Mouse (Mus musculus): ENCODE measurements around the gene Mipol1.
"Not testable (repeated sequence)": the region's sequence is repeated elsewhere in the genome, so short reads cannot be mapped to it uniquely, and the experiment has no call there.

The Mipol1 gene

DNA sequence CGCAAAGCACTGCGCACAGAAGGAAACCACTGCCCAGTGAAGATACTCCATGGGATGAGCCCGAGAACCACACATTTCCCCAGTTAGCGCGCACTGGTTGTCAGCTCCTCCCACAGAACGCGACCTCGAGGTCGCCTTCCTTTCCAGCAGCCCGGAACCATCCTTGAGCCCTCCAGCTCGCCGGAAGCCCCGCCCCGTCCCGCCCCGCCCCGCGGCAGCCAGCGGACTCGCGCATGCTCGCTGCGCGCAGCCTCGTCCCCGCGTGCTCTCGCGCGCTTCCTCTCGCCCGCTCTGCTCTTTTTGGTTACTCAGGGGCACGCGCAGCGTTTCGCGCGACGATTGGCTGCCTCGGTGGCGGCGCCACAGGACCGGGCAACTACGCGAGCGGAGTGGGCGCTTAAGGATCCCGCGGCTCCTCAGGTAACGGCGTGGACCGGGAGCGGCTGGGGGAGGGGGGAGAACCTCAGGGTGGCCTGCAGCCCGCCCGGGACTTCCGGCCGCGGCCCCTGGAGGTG is at the start of gene Mipol1, which contains the start of gene Prps1l3:
TSS of gene Mipol1 (plus strand) at position 236 of the 515 bp plus-strand sequence.
TSS of gene Prps1l3 (plus strand) at position 221 of the 515 bp plus-strand sequence.
- DNase-seq (ENCODE audit: low spot score in 2 of 2): peak; percentile 73 to 85

DNA sequence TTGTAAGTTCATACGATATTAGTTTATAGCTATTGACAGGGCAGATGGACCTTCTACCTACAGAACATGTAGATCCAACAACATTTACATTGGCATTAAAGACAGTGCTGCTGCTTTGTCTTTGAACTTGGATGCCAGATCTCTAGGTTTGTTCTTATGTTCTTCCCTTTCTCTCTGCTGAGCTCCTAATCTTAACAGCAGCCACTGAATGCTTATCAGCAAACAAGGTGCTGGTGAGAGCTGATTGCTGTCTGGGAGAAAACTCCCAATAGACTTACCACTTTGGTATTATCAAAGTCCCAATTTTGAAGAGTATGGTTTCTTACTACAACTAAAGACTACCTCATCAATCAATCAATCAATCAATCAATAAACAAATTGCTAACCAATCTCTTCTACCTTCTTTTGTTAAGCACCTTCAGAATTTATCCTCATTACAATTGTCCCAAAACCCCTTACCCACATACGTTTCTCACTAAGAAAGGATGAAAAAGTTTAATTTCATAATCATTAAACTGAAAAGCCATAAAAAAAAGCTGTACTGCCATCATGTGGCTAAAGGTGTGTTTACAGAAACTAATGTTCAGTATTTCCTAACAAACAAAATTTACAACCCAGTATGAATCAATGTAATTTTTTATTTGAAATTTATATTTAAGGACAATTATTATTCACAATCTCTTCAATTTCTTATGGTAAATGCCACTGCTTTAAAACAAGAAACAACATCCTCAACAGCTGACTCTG is 45.7 kb upstream of the Mipol1 start:
- DNase-seq (ENCODE audit: low spot score in 2 of 2): no peak

DNA sequence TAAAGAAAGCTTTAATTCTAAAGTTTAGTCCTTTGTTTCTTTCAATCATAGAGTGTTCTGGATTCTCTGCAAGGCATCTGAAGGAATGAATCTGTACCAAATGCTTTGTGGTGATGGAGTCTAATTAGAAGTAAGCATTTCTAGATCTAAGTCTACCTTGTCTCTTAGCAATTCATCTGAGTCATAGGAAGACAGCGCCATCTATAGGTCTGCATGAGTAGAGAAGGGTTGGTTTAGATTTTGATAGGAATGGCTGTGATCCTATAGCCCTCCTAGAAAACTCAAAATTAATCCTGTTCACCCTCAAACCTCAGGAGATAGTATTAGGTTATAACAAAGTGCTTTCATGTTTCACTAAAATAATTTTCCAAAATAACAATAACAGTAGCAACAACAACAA is 44.8 kb upstream of the Mipol1 start:
- DNase-seq (ENCODE audit: low spot score in 2 of 2): no peak

DNA sequence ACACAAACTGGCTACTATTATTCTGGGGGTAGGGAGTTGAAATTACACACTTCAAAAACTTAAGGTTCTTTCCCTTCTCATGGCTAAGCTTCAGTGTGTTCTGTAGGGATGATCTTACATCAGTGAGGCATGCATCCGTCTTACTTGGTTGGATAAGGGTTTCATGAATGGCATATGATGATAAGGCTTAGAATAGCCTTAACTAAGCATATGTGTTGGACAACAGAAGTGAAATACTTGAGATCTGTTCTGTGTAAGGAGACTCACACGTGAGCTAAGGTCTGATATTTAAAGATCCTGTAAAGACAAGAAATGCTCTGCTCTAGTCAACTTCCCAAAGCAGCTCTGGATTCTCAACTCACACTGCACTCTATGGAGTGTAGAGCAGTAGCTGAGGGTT is 44.1 kb upstream of the Mipol1 start:
- no peak for DNase-seq (ENCODE audit: low spot score in 2 of 2)

DNA sequence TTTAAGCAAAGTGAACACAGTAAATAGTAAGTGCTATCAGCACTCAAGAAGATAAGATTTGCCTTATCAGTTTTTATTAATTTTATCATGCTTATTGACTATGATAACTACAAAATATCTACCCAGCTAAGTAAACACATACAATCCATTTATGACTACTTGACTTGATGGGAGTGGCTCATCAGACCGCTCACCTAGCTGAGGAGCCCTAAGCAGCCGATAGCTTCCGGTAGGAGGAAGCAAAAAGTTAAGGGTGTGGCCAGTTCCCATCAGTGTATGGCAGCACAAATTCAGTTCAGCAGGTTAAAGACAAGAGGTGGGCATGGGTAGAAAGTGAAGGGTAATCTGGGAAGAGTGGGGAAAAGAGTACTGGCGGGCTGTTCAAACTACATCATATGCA is 43.2 kb upstream of the Mipol1 start:
- DNase-seq (ENCODE audit: low spot score in 2 of 2): no peak

DNA sequence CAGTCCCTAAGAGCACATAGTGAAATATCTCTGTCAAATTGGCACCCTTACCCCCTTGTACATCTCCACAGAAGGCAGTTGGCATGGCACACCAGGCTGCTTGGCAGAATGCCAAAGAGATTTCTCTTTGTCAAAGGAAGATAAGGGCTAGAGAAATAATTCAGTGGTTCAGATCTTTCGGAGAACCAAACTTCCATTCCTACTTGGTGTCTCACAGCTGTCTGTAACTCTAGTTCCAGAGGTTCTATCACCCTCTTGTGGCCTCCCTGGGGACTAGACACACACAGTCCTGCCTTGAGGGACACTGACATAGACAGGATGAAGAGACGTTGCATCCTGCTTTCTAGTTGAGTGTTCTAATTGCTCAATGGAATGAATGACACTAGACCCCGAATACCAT is 35.6 kb upstream of the Mipol1 start:
- no peak for DNase-seq (ENCODE audit: low spot score in 2 of 2)

DNA sequence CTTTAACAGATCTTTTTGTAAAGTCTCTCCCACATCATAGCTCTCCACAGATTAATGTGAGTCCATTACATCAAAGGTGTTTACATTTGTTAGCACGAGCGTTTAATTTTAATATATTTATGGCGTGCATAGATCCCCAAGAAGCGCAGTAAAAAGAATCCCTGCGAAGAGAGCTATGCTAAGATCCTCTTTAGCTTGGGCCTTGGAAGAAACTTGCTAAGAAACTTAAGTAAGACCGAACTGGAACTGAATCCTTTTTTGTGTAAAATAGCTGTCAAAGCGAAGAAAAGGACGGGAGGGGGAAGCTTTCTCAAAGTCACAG is 34.0 kb upstream of the Mipol1 start:
- no peak for DNase-seq (ENCODE audit: low spot score in 2 of 2)

DNA sequence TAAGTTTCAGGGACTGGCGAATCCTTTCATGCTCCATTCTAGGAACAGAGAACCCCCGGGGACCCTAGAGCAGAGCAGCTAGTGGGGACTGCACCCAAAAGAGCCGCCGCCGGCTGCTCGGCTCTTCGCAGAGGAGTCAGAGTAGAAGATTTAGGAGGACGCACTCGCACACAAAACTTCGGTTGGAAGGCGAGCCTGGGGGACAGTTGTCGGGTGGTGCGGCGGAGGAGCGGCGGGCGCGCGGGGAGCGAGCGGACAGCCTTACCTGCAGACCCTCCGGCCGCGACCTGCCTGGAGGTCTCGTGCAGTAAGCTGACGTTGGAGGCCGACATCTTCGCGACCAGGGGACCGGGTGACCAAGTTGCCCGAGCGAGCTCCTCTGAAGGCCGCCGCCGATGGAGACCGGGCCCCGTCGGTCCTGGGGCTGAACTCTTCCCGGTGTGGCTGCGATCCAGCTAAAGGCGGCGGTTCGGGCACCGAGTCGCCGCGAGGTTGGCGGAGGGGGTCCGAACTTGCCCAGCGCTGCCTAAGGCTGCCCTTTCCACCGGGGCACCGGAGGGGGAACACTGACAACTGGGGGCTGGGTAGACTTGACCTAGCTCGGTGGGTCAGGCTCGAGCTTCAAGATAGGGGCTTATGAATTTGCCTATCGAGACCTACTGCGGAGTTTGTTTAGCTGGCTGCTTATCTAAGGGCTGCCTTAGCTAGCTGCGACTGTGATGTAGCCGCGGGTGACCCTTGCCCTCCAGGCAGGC is 33.4 kb upstream of the Mipol1 start:
- DNase-seq (ENCODE audit: low spot score in 2 of 2): peak in 1 of 2 experiments; percentile 8

DNA sequence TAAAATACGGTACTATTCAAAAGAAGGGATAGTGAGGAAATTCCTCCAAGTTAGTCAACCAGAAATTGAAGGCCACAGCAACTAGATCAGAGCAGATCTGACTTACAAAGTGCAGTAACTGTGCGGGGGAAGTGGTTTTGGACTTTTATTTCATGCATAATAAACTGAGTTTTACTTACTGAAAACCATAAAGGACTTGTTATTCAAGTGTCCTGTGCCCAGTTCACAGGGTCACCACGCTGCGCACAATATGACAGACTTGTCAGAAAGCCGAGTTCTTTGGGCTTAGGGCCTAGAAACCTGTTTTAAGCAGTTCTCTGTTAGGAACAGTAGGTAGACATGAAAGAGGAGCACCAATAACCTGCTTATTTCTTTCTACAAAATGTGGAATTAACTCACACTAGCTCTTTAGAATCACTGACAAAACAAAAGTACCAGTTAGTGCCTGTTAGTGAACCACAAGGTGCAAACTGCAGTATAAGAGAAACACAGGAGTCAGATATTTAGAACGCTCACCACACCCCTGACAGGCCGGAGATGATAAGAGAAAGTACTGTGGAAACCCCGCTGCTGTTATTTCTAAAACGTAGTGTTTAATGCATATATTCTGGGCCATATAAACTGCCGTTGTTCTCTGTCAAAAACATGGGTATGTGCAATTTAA is 32.7 kb upstream of the Mipol1 start, which contains the start of gene Slc25a21:
TSS of gene Slc25a21 (minus strand) at position 110 of the 664 bp plus-strand sequence.
- no peak for DNase-seq (ENCODE audit: low spot score in 2 of 2)

DNA sequence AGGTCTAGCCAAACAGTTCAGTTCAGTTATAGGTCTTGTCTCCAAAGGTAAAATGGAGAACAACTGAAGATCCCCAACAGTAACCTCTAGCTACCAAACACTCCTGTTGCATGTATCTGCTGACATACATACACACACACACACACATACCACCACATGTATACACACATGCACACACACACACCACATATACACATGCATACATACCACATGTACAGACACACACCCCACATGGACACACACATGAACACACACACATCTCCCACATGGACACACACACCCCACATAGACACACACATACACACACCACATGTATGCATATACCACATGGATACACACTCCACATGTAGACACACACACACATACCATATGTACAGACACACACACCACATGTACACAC is 32.0 kb upstream of the Mipol1 start:
- no peak for DNase-seq (ENCODE audit: low spot score in 2 of 2)

DNA sequence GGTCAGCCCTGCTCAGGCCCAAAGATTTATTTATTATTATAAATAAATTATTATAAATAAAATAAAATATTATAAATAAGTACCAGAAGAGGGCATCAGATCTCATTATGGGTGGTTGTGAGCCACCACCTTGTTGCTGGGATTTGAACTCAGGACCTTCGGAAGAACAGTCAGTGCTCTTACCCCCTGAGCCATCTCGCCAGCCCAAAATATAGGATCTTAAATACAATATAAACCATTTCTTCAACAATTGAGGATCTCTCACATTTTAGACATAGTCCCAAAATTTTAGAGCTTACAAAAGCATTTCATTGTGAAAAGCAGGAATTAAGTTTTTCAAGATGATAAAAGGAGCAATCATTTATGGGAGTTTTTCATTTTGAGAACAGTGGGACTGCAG is 30.8 kb upstream of the Mipol1 start:
- DNase-seq (ENCODE audit: low spot score in 2 of 2): no peak

DNA sequence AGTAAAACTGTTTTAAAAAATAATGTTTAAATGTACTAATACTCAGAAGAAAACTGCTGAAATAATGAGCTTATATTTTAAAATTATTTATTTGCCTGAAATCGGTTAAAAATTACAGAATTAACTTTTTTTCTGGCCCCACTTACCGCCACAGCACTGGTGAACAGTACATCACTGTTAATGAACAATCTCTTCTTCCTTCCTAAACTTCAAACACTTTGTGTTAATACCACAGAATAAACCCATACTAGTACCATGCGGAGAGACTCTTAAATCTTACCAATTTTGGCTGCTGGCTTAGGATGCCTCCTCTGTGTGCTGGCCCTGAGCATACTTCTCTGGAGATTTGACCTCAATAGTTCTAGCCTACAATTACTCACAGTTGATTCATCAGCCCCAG is 28.3 kb upstream of the Mipol1 start:
- DNase-seq (ENCODE audit: low spot score in 2 of 2): no peak

DNA sequence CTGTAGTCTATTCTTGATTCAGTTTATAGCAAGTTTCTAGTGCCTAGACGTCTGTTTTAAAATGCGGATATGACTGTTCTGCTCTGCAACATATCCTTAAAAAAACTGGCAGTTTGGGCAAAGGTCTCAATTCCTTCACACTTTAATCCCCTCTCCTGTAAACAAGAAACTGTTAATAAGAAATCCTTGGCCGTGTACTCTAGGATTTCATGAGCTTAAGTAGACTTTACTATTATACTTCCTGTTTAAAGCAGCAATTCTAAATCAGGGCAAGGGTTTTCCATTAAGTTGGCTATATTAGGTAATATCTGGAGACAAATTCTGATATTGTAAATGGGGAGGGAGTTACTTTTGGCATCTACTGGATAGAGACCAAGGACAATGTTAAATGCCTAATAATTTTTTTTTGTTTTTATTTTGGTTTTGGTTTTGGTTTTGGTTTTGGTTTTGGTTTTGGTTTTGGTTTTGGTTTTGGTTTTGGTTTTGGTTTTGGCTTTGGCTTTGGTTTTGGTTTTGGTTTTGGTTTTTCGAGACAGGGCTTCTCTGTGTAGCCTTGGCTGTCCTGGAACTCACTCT is 25.9 kb upstream of the Mipol1 start:
- DNase-seq (ENCODE audit: low spot score in 2 of 2): no peak

DNA sequence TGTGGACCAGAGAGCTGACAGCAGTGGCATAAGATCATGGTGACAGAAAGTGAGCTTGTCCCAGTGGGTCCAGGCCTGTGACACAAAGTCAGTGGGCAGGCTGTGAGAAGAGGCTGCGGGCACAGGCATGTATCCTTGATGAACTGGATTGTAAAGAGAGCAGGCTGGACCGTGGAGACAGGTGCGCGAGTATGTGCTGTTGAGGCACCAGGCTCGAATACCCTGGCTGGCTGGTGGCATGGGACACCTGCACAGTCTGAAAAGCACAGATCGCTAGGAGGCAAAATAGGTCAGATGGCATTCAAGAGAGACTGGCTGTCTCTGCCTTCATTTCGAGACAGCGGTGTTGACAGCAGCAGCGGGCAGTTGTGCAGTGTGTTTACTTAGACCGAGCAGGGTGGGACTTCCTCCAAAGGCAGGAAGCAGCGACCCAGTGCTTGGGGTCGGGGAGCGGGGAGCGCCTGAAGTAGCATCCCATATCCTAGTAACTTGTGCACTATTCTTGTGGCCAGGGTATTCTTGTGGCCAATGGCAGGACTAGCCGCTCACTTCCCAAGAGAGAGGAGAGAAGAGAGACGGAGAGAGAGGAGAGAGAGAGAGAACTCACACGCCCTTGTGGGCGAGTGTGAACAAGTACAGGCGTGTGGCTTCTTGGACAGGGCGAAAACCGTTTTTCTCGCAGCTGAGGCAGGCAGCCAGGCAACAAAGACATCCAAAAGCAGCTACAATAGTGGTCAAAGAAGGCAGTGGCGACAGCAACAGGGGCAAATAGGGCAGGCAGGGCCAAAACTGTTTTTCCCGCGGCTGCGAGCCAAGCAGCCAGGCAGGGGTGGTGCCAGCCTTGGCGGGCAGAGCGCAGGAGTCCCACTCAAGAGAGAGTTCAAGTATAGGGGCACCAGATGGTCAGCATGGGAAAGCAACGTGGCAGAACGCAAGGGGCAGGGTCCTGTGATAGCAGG is 18.6 kb upstream of the Mipol1 start:
- peak in 1 of 2 experiments; percentile 32 for DNase-seq (ENCODE audit: low spot score in 2 of 2)

DNA sequence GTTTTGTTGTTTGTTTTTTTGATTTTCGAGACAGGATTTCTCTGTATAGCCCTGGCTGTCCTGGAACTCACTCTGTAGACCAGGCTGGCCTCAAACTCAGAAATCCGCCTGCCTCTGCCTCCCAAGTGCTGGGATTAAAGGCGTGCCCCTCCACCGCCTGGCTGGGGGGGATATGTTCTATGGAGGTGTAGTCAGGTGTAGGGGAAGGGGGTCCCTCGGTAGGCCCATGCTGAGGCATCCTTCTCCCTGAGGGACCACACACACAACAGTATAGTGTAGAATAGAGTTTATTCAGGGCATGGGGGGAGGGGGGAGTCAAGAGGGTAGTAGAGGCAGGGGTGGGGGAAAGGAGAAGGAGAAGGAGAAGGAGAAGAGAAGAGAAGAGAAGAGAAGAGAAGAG is 17.8 kb upstream of the Mipol1 start:
- not testable (repeated sequence) for DNase-seq (ENCODE audit: low spot score in 2 of 2)

DNA sequence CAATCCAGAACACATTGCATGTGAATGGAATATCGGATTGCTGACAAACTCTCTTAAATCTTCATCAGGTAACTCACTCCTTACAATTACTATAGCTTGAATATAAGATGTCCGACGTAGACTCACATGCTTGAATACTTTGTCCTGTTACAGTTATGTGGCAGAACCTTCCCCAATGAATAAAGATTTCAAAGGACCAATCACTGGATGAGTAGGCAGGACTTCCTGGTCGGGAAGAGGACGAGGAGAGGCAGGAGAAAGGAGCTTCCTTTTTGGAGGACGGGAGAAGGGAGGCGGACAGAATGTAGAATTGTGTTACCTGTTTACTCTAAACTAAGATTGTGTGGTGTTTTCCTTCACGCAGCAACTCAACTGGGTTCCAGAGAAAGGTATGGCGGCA is 3.8 kb upstream of the Mipol1 start:
- DNase-seq (ENCODE audit: low spot score in 2 of 2): no peak

DNA sequence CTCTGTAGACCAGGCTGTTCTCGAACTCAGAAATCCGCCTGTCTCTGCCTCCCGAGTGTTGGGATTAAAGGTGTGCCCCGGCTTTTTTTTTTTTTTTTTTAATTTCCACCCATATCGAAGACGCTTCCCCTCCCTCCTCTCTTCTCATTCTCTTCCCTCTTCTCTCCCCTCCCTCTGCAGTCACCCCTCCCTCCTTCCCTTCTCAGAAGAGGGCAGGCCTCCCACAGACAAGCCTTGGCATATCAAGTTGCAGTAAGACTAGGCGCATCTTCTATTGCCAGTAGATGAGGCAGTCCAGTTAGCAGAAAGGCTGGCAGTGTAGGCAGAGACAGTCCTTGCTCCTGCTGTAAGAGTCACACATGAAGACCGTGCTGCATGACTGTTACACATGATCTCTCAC is 2.5 kb upstream of the Mipol1 start:
- no peak for DNase-seq (ENCODE audit: low spot score in 2 of 2)

DNA sequence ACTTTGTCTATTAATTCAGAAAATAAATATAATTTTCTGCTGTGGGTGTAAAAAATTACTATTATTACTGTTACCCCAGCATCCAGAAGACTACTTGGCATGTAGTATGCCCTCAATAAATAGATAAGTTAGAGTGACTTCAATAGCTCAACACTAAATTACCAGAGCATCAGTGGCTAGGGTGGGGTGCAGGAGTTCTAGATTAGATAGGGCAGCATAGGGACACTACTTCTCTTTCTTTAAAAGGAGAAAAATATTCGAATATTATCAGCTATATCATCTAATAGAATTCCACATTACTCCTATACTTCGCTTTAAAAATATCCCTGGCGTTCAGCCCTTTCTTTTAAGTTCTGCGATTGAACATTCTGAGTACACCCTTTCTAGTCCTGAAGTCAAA is 524 bp upstream of the Mipol1 start:
- DNase-seq (ENCODE audit: low spot score in 2 of 2): no peak

DNA sequence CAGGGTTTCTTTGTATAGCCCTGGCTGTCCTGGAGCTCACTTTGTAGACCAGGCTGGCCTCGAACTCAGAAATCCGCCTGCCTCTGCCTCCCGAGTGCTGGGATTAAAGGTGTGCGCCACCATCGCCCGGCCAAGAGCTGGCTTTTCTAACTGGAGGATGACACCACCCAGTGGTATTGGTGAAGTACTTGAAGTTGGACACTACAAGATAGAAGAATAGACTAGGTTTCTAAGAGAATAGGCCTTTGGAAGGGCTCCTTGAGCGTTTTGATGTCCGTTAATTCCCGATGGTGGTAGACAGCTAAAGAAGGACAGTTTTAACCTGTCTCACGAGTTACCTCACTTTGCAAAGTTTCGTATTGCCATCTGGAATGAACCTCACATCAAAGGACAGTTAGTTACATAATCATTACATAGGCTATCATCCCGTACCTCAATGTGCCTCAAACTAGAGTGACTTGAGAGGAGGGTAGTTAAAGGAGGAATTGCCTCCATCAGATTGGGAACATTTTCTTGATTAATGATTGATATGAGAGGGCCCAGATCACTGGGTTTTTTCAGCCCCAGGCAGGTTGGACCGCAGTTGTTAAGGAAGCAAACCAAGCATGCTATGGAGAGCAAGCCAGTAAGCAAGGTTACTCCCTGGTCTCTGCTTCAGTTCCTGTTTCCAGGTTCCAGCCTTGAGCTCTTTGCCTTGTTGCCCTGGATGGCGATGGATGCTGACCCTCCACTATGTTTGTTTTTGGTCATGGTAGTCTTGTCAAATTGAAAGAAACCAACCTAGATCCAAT is 1.1 kb downstream of the Mipol1 start:
- no peak for DNase-seq (ENCODE audit: low spot score in 2 of 2)

DNA sequence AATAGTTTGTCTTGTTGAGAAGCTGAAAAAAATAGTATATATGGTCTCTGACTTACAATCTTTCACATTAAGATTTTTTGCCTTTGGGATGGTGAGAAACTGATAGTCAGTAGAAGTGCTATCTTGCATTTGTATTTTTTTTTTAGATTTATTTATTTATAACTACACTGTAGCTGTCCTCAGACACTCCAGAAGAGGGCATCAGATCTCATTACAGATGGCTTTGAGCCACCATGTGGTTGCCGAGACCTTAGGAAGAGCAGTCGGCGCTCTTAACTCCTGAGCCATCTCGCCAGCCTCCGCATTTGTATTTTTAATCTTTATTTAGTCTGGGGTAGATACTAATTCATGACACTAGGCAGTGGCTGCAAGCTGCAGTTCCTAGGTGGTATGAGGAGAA is 3.2 kb downstream of the Mipol1 start:
- DNase-seq (ENCODE audit: low spot score in 2 of 2): no peak
